Mouse (Mus musculus) cerebral cortex, adult 2 months (tissue): ENCODE measurements around the gene Rtp2.

ENCODE experiments used
- WGBS: fragments of 180-500 bp; shearing (Covaris S2); methylation state at CpG from one replicate; pipeline ENCODE4 v1.1.7; 2018; 5-methylcytosine and 5-hydroxymethylcytosine counted together

Gene Rtp2

DNA sequence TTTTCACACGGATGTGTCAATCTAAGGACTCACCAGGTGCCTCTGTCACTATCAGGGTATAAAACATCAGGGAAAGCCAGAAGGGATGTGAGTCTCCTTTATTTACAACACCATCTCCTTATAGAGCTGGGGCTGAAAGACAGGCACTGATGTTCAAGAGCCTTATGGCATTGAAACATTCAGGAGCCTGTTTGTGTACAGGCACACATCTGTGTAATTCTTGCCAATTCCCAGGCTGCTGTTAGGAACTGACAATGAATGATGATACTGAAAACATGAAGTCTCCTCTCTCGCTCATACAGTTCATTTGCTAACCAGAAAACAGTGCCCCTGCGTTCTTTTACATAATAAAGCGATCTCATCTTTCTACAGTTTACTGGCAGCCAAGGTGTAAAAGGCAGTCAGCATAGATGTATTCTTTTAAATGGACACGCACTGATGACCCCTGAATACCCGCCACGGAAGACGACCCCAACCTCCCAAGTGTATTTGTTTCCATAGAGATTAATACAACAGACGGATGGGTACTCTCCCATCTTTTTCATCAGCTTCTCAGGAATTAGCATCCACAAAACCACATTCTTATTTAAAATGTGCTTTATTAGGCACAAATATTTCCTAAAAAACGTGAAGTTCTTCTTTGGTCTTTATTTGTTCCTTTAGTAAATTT, 44.1 kb downstream of the Rtp2 start:
- WGBS = 77% methylated on average over 10 of the region's 10 CpGs

DNA sequence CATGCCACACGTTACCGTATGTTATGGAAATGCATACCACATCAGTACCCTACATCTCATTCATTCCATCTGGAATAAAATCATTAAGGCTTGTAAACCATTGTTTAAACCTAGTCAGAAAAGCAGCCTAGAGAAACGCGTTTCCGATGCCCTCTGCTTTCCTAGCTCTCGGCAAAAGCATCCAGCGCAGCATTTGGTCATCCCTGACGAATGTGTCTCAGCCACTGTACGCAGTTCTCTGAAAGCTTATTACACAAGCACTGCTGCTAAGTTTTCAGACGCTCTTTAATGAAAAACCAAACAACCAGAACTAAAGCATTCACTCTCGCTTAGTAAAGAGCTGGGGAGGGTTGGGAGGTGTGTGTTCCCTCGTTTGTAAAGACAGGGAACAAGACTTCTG, 47.1 kb downstream of the Rtp2 start:
- WGBS = 41% methylated on average over 12 of the region's 12 CpGs
